Mouse (Mus musculus) kidney, postnatal 10 days (tissue): ENCODE measurements at regions not wholly inside any gene's neighbourhood (a gene's known extent, or its start where the extent isn't known, plus 50 kb on each side); places are given as distances from the start of the nearest gene placed in this dataset.

ENCODE experiments used
- DNase-seq: peaks from one replicate; pipeline ENCODE4 v3.0.0; 2021; ENCODE audit warnings: mixed read lengths

- no peak for DNase-seq
Observed at GRCm38 (mm10) chr9:47909051-47909450, 252.8 kb upstream of the Nxpe4 start.

DNA sequence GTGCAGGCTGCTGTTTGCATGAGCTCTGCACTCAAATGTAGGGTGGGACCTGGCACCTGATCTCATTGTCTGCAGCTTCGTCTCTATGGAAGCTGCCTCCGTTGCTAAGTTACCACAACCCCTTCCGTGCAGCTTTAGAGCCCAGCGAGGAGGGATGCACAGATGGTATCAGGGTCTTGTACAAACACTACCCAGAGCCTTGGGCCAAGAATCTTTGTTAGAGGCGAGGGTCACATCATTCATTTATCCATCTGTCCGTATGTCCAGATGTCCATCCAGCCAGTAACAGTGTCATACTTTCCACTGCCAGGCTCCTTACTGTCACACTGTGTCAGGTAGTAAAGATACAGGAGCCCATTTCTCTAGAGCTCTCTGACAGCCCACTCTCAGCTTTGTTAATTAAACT, 251.3 kb upstream of the Nxpe4 start:
- no peak for DNase-seq

DNA sequence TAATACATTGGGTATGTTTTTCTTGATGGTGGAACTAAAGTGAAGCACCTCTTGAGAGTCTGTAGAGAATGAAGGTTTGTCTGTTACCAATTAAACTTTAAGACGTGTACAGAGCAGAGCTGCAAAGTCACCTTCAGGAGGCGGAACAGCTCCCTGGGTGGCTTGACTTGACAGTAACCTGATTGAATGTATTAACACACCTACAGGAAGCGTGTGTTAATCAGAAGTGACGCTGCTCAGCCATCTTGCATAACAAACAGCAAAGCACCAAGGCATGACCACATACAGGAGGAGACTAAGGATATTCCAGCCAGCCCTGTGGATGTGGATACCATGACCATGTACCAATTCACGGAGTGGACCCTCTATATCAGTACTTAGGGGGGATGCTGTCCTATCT, 249.0 kb upstream of the Nxpe4 start:
- no peak for DNase-seq

DNA sequence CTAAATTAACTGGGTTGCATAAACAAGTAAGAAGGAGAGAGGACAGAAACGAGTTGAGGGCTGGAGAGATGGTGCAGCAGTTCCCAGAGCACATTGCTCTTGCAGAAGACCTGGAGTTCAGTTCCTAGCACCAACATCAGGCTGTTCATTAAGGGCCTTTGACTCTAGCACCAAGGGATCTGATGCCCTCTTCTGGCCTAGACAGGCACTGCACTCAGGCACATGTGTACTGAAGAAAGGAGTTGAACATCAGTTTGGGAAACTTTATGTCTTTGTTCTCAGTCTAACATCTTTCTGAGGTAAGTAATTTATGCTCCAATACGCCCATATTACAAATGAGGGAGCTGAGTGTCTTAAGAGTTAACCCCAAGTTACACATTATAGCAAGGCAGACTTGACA, 226.5 kb upstream of the Nxpe4 start:
- peak; percentile 40 for DNase-seq

- DNase-seq: no peak
Observed at GRCm38 (mm10) chr9:47935957-47936457, 225.8 kb upstream of the Nxpe4 start.

GRCm38 (mm10) chr9:47938941-47939710, 222.7 kb upstream of the Nxpe4 start:
- DNase-seq: no peak

GRCm38 (mm10) chr9:47942761-47943583, 218.9 kb upstream of the Nxpe4 start:
- no peak for DNase-seq

- no peak for DNase-seq
Observed at GRCm38 (mm10) chr9:47946226-47946625, 215.6 kb upstream of the Nxpe4 start.

- no peak for DNase-seq
Observed at GRCm38 (mm10) chr9:47957881-47958280, 203.9 kb upstream of the Nxpe4 start.

DNA sequence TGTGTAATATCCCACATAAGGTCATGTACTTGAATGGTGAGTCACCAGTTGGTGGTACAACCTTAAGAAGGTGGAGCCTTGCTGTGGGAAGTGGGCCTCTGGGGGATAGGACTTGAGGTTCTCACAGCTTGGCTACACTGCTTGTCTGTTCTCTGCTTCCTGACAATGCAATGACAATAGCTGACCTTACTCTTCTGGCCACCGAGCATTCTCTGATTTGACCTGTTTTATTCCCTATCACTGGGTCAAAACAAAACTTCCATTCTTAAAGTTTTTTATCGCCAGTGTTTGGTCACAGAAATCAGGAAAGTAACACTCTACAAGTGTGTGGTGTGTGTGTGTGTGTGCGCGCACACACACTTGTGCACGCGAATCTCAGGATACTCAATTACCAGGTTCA, 203.0 kb upstream of the Nxpe4 start:
- DNase-seq: no peak

DNA sequence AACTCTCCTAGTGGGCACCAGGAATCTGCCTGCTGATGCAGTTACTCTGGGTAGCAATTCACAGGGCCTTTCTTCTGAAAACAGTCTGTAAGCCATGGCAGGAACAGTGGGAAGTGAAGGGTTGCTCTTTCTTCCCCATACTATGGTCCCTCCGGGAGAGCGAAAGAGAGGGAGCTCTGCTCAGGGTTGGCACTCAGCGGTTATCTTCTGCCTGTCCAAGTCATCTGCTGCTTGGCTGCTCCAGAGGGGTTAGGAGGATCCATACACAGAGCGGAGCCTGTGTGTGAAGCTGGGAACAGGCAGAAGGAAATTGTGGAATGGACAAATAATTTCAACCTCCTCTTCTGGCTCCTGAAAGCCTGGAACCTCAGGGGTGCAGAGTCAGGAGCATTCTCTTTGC, 200.6 kb upstream of the Nxpe4 start:
- no peak for DNase-seq

GRCm38 (mm10) chr9:47962161-47962560, 199.7 kb upstream of the Nxpe4 start:
- DNase-seq: no peak

DNA sequence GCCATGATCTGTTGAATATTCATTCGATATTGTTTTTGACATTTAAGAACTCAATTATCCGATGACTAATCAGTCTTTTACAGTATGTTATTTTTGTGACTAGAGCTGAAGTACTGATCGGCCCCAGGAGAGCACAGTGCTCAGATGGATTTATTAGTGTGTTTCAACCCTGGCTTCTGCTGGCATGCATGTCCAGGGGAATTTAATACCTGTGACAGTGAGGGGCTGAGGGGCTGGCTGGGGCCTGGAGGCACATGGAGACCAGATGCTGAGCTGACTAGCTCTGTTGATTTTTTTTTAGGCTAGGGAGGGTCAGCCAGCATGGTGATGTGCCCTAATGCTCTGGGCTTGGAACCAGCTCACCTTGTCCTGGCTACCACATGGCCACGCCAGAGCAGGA, 199.2 kb upstream of the Nxpe4 start:
- DNase-seq: no peak

GRCm38 (mm10) chr9:47973130-47973529, 188.7 kb upstream of the Nxpe4 start:
- no peak for DNase-seq

DNA sequence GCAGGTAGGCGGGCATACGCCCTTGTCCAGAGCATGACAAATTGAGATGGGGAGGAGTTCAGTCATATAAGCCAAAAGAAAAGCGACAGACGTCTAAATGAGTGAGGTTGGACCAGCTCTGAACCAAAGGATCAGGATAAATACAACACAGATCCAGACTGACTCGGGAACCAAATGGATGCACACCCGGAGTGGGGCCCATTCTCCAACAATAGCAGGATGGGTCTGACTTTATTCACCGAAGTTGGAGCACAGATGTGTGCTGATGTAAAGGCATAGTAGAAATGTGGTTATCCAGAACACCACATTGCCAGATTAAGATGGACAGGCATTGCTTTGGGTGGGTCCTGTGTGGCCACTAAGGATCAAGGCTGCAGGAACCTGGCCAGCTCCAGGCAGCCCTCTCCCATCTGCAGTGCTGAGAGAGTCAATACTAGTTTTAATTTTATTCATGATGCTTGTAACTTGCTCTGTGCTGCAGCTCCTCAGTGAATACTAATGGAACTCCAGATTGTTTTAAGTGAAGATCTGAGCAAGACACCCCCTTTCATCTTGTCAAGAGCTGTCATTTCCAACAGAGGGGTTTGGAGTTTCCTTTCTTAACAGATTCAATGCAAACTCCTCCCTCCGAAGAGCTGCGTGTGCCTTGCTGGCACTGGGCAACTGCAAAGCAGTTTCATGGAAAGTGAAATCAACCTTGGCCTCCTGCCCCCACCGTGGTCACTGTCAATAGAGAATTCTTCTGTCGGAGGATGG, 176.3 kb upstream of the Nxpe4 start:
- no peak for DNase-seq

DNA sequence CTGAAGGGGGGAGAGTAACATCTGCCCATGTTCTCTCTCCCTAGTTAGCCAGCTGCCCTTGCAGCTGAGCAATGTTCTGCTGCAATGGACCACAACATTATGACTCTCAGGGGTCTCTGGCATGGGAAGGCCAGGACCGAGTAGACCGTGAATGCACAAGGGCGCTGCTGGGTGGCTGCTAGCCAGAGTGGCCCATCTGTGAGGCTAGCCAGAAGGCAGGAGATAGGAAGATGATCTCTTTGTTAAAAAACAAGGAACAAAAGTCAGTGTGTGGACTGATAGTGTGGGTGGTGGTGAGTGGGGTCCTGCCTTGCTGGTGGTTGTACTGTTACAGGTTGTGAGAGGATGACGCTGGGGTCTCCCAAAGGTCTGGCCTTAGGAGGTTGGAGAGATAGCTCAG, 174.6 kb upstream of the Nxpe4 start:
- DNase-seq: no peak

- DNase-seq: no peak
Observed at GRCm38 (mm10) chr9:47994671-47995070, 167.2 kb upstream of the Nxpe4 start.

DNA sequence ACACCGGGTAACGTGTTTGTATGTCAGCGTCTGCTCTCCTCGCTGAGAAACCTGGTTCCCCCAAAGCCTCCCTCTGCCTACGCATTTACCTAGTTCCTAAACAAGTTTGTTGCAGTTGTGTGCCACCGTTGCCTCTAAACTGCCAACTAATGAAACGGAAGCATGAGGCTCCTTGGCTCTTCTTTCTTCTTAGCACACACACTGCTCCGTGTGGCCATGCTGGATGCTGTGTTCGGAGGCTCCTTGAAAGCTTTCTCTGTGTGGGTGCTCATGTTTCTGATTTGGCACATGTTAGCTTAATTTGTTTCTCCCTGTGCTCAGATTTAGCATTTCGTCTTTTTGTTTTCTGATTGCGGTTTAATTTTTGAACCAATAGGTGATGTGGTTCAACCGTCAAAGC, 162.2 kb upstream of the Nxpe4 start:
- no peak for DNase-seq

- DNase-seq: no peak
Observed at GRCm38 (mm10) chr9:48029021-48029420, 132.8 kb upstream of the Nxpe4 start.

GRCm38 (mm10) chr9:48030839-48031238, 131.0 kb upstream of the Nxpe4 start:
- DNase-seq: no peak

DNA sequence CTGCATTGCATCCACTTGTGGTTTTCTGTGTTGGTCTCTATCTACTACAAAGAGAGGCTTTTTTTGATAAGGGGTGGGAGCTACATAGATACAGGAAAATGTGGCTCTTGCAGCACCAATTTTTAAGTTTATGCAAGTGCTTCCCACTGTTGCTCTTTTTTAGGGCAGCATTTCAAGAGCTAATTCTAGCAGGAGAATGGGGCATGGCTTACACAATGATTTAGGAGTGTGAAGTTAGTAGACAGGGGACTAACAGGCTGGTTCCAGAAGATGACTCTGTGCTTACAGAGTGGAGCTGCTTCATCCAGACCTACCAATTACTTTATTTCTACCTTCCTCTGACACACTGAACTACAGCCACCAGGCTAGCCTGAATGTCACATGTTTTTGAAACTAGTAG, 125.9 kb upstream of the Nxpe4 start:
- DNase-seq: no peak

DNA sequence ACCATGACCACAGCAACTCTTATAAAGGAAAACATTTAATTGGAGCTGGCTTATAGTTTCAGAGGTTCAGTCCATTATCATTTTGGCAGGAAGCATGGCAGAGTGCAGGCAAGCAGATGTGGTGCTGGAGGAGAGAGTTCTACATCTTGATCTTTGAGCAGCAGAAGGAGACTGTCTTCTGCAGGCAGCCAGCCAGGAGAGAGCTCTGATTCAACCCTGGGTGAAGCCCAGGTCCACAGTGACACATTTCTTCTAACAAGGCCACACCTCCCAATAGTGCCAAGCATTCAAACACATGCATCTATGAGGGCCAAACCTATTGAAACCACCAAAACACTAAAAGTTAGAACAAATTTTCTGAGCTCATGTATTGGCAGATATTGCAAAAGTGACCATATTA, 117.0 kb upstream of the Nxpe4 start:
- DNase-seq: no peak

- no peak for DNase-seq
Observed at GRCm38 (mm10) chr9:48047846-48048245, 114.0 kb upstream of the Nxpe4 start.
